Mouse (Mus musculus) adrenal gland, postnatal 10 days (tissue): ENCODE measurements around the gene Olfr69. TPM values are rescaled to one million over a fixed set of nuclear protein-coding genes. Genes with fewer than 3 reads are reported as not detected.

ENCODE experiments used
- total RNA-seq, 2 experiments: library from RNA; stranded (reverse); gene quantifications; 2 replicates each; pipeline ENCODE4 v1.2.3; 2021

Olfr69 gene
- total RNA-seq, 2 experiments from 2014 or later, result not detected

Other genes starting within 250 kb of the Olfr69 start
- gene Olfr612, start 228.9 kb downstream of the Olfr69 start, total RNA-seq, result not detected
- gene Olfr613, start 223.5 kb downstream of the Olfr69 start, total RNA-seq, result not detected
- not detected for gene Olfr615, start 215.5 kb downstream of the Olfr69 start, total RNA-seq
- gene Olfr616, start 202.5 kb downstream of the Olfr69 start, total RNA-seq, result not detected
- not detected for gene Olfr617, start 198.5 kb downstream of the Olfr69 start, total RNA-seq
- gene Olfr618, start 181.5 kb downstream of the Olfr69 start, total RNA-seq, result not detected
- not detected for gene Olfr619, start 171.0 kb downstream of the Olfr69 start, total RNA-seq
- gene Olfr620, start 159.1 kb downstream of the Olfr69 start, total RNA-seq, result not detected
- not detected for gene Olfr622, start 128.9 kb downstream of the Olfr69 start, total RNA-seq
- not detected for gene Olfr623, start 107.9 kb downstream of the Olfr69 start, total RNA-seq
- gene Olfr624, start 100.4 kb downstream of the Olfr69 start, total RNA-seq, result under 1 TPM; 0.06 to 0.09 TPM
- gene Olfr625-ps1, start 88.9 kb downstream of the Olfr69 start, total RNA-seq, result not detected
- not detected for gene Olfr243, start 56.9 kb downstream of the Olfr69 start, total RNA-seq
- not detected for gene Olfr628, start 41.2 kb downstream of the Olfr69 start, total RNA-seq
- gene Olfr629, start 26.7 kb downstream of the Olfr69 start, total RNA-seq, result not detected
- not detected for gene Olfr630, start 14.3 kb downstream of the Olfr69 start, total RNA-seq
- not detected for gene Olfr68, start 8.1 kb upstream of the Olfr69 start, total RNA-seq
- gene Olfr67, start 20.2 kb upstream of the Olfr69 start, total RNA-seq, result not detected
- gene Hbb-bt, start 42.4 kb upstream of the Olfr69 start, total RNA-seq, result 100 to 1,000 TPM; 489 to 710 TPM
- 1,000 to 10,000 TPM; 3,542 to 4,429 TPM for gene Hbb-bs, start 56.5 kb upstream of the Olfr69 start, total RNA-seq
- gene Hbb-bh2, start 68.9 kb upstream of the Olfr69 start, total RNA-seq, result not detected
- not detected for gene Hbb-bh1, start 71.6 kb upstream of the Olfr69 start, total RNA-seq
- gene Hbb-y, start 81.6 kb upstream of the Olfr69 start, total RNA-seq, result not detected
- not detected for gene Olfr66, start 114.7 kb upstream of the Olfr69 start, total RNA-seq
- gene Olfr64, start 122.9 kb upstream of the Olfr69 start, total RNA-seq, result not detected
- not detected for gene Olfr65, start 131.9 kb upstream of the Olfr69 start, total RNA-seq
- not detected for gene Olfr631, start 157.2 kb upstream of the Olfr69 start, total RNA-seq
- gene Olfr632, start 162.8 kb upstream of the Olfr69 start, total RNA-seq, result not detected
- gene Olfr633, start 172.8 kb upstream of the Olfr69 start, total RNA-seq, result not detected
- not detected for gene Olfr635, start 199.6 kb upstream of the Olfr69 start, total RNA-seq
- gene Olfr638, start 227.2 kb upstream of the Olfr69 start, total RNA-seq, result not detected
- gene Olfr639, start 245.7 kb upstream of the Olfr69 start, total RNA-seq, result under 1 TPM in 1 of 2 experiments, not detected in 1; 0.06 TPM